Mouse (Mus musculus) heart, embryonic 11.5 days (tissue): Measurements from ENCODE around the gene Cobll1. TPM values are rescaled to one million over a fixed set of nuclear protein-coding genes. Genes with fewer than 3 reads are reported as not detected.

Experiments used
- ATAC-seq: fragments of 200-750 bp; cut with Nextera tagmentation; replicated peaks from 2 replicates; pipeline ENCODE4 v1.8.0; 2017; ENCODE audit warnings: moderate library complexity; ENCODE audit not compliant: insufficient number of reproducible peaks, low FRiP score, low TSS enrichment
- H3K27ac ChIP-seq: fragments of 300-500 bp; sonication (generic); 2 replicates; pipeline ENCODE4 v1.5.1; 2014; ENCODE audit warnings: mild to moderate bottlenecking, low read depth, low read length
- H3K27me3 ChIP-seq: fragments of 300-500 bp; sonication (generic); 2 replicates; pipeline ENCODE4 v1.6.1; 2014; ENCODE audit warnings: mild to moderate bottlenecking, low read length, mixed read lengths; ENCODE audit not compliant: control insufficient read depth, insufficient read depth
- H3K36me3 ChIP-seq: fragments of 300-500 bp; sonication (generic); 2 replicates; pipeline ENCODE4 v1.6.1; 2014; ENCODE audit warnings: mild to moderate bottlenecking, low read length, moderate library complexity, mixed read lengths; ENCODE audit not compliant: control insufficient read depth, insufficient read depth
- H3K4me1 ChIP-seq: fragments of 300-500 bp; sonication (generic); 2 replicates; pipeline ENCODE4 v1.6.1; 2014; ENCODE audit warnings: low read length; ENCODE audit not compliant: control insufficient read depth, insufficient read depth
- H3K4me2 ChIP-seq: fragments of 300-500 bp; sonication (generic); 2 replicates; pipeline ENCODE4 v1.6.1; 2014; ENCODE audit warnings: mild to moderate bottlenecking, moderate library complexity
- H3K4me3 ChIP-seq: fragments of 300-500 bp; sonication (generic); 2 replicates; pipeline ENCODE4 v1.5.1; 2014; ENCODE audit warnings: low read depth, low read length
- H3K9ac ChIP-seq: fragments of 300-500 bp; sonication (generic); 2 replicates; pipeline ENCODE4 v1.6.1; 2014; ENCODE audit warnings: mild to moderate bottlenecking, low read depth, low read length, moderate library complexity
- H3K9me3 ChIP-seq: fragments of 300-500 bp; sonication (generic); replicated peaks from 2 replicates; pipeline ENCODE4 v1.6.1; 2016; ENCODE audit warnings: low read length; ENCODE audit not compliant: control insufficient read depth
- WGBS: fragments of 180-500 bp; shearing (Covaris S2); extraction: QIAGEN DNeasy Blood & Tissue Kit; methylation state at CpG from one replicate; pipeline ENCODE4 v1.1.7; 2014; ENCODE audit not compliant: insufficient replicate concordance; 5-methylcytosine and 5-hydroxymethylcytosine counted together
- polyA plus RNA-seq: library from polyadenylated mRNA; unstranded; fragments of >200 nt; fragmentation: Nextera tagmentation; extraction: Ambion mirVana; gene quantifications from 2 replicates; pipeline ENCODE4 v1.2.1, GENCODE M21; 2014

Gene Cobll1
- polyA plus RNA-seq, 1 experiment from 2014 or later = 9.9 TPM

- WGBS = 63% methylated on average over 2 of the region's 2 CpGs
- Histone ChIP-seq H3K4me2 (no peak overlapping the region), H3K9ac (no peak overlapping the region), H3K27ac (no peak overlapping the region), H3K4me3 (no peak overlapping the region), H3K36me3 (no peaks in the 10 kb centered on the region), H3K4me1 (peaks cover 6% of the 10 kb centered on the region; the same call in 1 of the 2 replicates), H3K9me3 (no peaks in the 10 kb centered on the region), H3K27me3 (no peaks in the 10 kb centered on the region)
- ATAC-seq = no peak
Measured at GRCm38 (mm10) chr2:65227898-65228290, 11.3 kb downstream of the Cobll1 start.

- no peaks in the 10 kb centered on the region for H3K36me3 ChIP-seq
- peaks cover 6% of the 10 kb centered on the region; the same call in 1 of the 2 replicates for H3K4me1 ChIP-seq
- H3K27me3 ChIP-seq = no peaks in the 10 kb centered on the region
- no peak overlapping the region for H3K4me3 ChIP-seq
- H3K9me3 ChIP-seq = no peaks in the 10 kb centered on the region
- no peak for ATAC-seq
- WGBS = 83% methylated on average over 6 of the region's 6 CpGs
- no peak overlapping the region for H3K9ac ChIP-seq
- no peak overlapping the region for H3K27ac ChIP-seq
- H3K4me2 ChIP-seq = no peak overlapping the region
Measured at GRCm38 (mm10) chr2:65227154-65227897, 11.9 kb downstream of the Cobll1 start.

DNA sequence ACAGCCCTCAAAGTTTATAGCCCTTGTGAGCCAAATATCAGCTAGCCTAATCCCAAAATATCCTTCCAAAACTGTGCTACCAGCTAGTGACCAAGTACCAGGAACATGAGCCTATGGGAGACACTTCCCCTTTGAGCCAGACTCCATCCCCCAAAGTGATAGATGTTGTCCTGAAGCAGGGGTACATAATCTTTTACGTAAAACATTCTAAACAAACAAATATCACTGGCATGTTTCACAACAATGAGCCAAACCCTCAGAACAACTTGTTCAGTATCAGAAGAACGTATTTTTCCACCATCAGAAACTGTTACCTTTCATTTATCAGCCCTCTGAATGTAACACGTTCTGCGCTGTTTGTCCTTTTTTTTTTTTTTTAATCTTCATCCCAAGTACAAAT, 12.7 kb downstream of the Cobll1 start:
- WGBS = 79% methylated on average over 4 of the region's 4 CpGs
- no peaks in the 10 kb centered on the region for H3K27me3 ChIP-seq
- no peak overlapping the region for H3K4me2 ChIP-seq
- H3K27ac ChIP-seq = no peak overlapping the region
- no peak for ATAC-seq
- no peaks in the 10 kb centered on the region for H3K36me3 ChIP-seq
- H3K9ac ChIP-seq = no peak overlapping the region
- no peaks in the 10 kb centered on the region for H3K9me3 ChIP-seq
- no peak overlapping the region for H3K4me3 ChIP-seq
- peaks cover 6% of the 10 kb centered on the region; the same call in 1 of the 2 replicates for H3K4me1 ChIP-seq

DNA sequence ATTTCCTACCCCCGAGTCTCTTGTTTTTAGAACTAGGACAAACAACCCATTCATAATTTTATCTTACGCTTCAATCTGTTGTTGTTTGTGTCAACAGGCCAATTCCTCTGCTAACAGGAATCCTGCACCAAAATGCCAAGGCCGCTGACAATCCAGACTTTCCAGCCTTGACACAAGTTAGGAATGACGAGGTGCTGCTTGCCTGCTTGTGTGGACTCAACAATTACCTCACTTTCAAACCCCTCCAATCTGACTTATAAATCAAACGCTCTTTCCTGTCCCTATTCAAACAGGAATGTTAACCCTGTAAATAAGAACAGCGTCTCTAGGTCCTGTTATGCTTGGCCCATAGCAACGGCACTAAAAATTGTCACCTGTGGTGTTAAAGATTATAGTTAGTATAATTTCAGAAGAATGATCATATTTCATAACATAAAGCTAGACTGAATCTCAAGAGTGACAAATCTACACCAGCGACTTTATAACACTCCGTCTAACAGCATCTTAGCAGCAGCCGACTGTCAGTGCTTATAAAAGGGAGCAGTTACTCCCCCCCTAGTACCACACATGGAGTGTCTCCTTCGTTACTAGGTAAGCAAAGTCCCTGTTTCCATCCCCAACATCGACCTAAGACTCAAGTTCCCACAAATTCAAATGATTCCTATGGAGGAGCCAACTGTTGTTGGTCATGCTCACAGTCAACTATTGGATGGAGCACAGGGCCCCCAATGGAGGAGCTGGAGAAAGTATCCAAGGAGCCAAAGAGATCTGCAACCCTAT, 15.1 kb downstream of the Cobll1 start:
- H3K27me3 ChIP-seq = no peaks in the 10 kb centered on the region
- no peak for ATAC-seq
- no peak overlapping the region for H3K9ac ChIP-seq
- 68% methylated on average over 12 of the region's 12 CpGs for WGBS
- H3K4me1 ChIP-seq = peaks cover 6% of the 10 kb centered on the region; the same call in 1 of the 2 replicates
- H3K9me3 ChIP-seq = no peaks in the 10 kb centered on the region
- H3K4me2 ChIP-seq = no peak overlapping the region
- H3K36me3 ChIP-seq = no peaks in the 10 kb centered on the region
- H3K4me3 ChIP-seq = no peak overlapping the region
- no peak overlapping the region for H3K27ac ChIP-seq

- H3K27me3 ChIP-seq = no peaks in the 10 kb centered on the region
- H3K4me3 ChIP-seq = no peak overlapping the region
- 86% methylated on average over 8 of the region's 8 CpGs for WGBS
- H3K9ac ChIP-seq = no peak overlapping the region
- no peaks in the 10 kb centered on the region for H3K36me3 ChIP-seq
- no peaks in the 10 kb centered on the region for H3K9me3 ChIP-seq
- no peak for ATAC-seq
- H3K4me1 ChIP-seq = peaks cover 4% of the 10 kb centered on the region; the same call in 1 of the 2 replicates
- H3K4me2 ChIP-seq = no peak overlapping the region
- H3K27ac ChIP-seq = no peak overlapping the region
Measured at GRCm38 (mm10) chr2:65223012-65223411, 16.2 kb downstream of the Cobll1 start.

GRCm38 (mm10) chr2:65221646-65222045, 17.6 kb downstream of the Cobll1 start:
- Histone ChIP-seq H3K4me1 (no peaks in the 10 kb centered on the region), H3K9ac (no peak overlapping the region), H3K27me3 (no peaks in the 10 kb centered on the region), H3K27ac (no peak overlapping the region), H3K9me3 (no peaks in the 10 kb centered on the region), H3K36me3 (no peaks in the 10 kb centered on the region), H3K4me3 (no peak overlapping the region), H3K4me2 (no peak overlapping the region)
- no peak for ATAC-seq
- 62% methylated on average over 2 of the region's 2 CpGs for WGBS

DNA sequence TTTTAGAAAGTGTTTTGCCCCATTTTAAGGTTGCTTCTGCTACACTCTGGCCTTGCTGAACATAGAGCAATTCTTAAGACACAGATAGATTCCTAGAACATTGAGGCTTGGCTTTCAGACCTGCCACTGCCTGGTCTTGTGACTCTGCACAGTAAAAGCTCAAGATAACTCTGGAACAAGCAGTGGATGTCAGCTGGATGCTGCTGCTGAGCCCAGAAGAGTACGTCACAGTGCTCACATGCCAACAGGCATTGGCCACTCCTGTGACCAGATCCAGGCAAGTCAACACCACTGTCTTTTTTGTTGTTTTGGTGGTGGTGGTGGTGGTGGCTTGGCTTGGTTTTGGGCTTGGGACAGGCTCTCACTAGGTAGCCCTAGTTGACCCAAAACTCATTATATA, 18.6 kb downstream of the Cobll1 start:
- Histone ChIP-seq H3K27ac (no peak overlapping the region), H3K27me3 (no peaks in the 10 kb centered on the region), H3K4me3 (no peak overlapping the region), H3K36me3 (no peaks in the 10 kb centered on the region), H3K9me3 (no peaks in the 10 kb centered on the region), H3K4me1 (no peaks in the 10 kb centered on the region), H3K4me2 (no peak overlapping the region), H3K9ac (no peak overlapping the region)
- WGBS = 77% methylated on average over 1 of the region's 1 CpGs
- ATAC-seq = no peak

GRCm38 (mm10) chr2:65219375-65220135, 19.6 kb downstream of the Cobll1 start:
- 83% methylated on average over 11 of the region's 11 CpGs for WGBS
- no peak overlapping the region for H3K4me3 ChIP-seq
- no peak overlapping the region for H3K9ac ChIP-seq
- no peak for ATAC-seq
- H3K27me3 ChIP-seq = no peaks in the 10 kb centered on the region
- no peaks in the 10 kb centered on the region for H3K9me3 ChIP-seq
- H3K4me2 ChIP-seq = no peak overlapping the region
- no peaks in the 10 kb centered on the region for H3K4me1 ChIP-seq
- H3K36me3 ChIP-seq = no peaks in the 10 kb centered on the region
- no peak overlapping the region for H3K27ac ChIP-seq
